Mouse (Mus musculus) hindbrain, embryonic 15.5 days (tissue): Measurements from ENCODE around the gene Plekhs1. TPM values are rescaled to one million over a fixed set of nuclear protein-coding genes. Genes with fewer than 3 reads are reported as not detected.

Source experiments
- ATAC-seq: fragments of 200-750 bp; cut with Nextera tagmentation; 2 replicates; pipeline ENCODE4 v1.8.0; 2017; ENCODE audit warnings: low read depth, moderate number of reproducible peaks, moderate TSS enrichment; ENCODE audit not compliant: low FRiP score
- H3K27ac ChIP-seq: fragments of 300-500 bp; sonication (generic); replicated peaks from 2 replicates; pipeline ENCODE4 v1.5.1; 2015; ENCODE audit warnings: mild to moderate bottlenecking, inconsistent platforms
- H3K27me3 ChIP-seq: fragments of 300-500 bp; sonication (generic); 2 replicates; pipeline ENCODE4 v1.6.1; 2015; ENCODE audit warnings: control low read depth, inconsistent platforms
- H3K36me3 ChIP-seq: fragments of 300-500 bp; sonication (generic); 2 replicates; pipeline ENCODE4 v1.6.1; 2015; ENCODE audit warnings: control low read depth, inconsistent platforms
- H3K4me1 ChIP-seq: fragments of 300-500 bp; sonication (generic); replicated peaks from 2 replicates; pipeline ENCODE4 v1.6.1; 2015; ENCODE audit warnings: control low read depth, inconsistent platforms
- H3K4me2 ChIP-seq: fragments of 300-500 bp; sonication (generic); 2 replicates; pipeline ENCODE4 v1.6.1; 2015; ENCODE audit warnings: moderate library complexity, mild to moderate bottlenecking, inconsistent platforms
- H3K4me3 ChIP-seq: fragments of 300-500 bp; sonication (generic); 2 replicates; pipeline ENCODE4 v1.5.1; 2015; ENCODE audit warnings: mild to moderate bottlenecking, inconsistent platforms
- H3K9ac ChIP-seq: fragments of 300-500 bp; sonication (generic); 2 replicates; pipeline ENCODE4 v1.6.1; 2015; ENCODE audit warnings: inconsistent platforms
- H3K9me3 ChIP-seq: fragments of 300-500 bp; sonication (generic); 2 replicates; pipeline ENCODE4 v1.6.1; 2016; ENCODE audit warnings: control low read depth, inconsistent platforms
- WGBS: fragments of 180-500 bp; shearing (Covaris S2); methylation state at CpG from one replicate; pipeline ENCODE4 v1.1.7; 2015; 5-methylcytosine and 5-hydroxymethylcytosine counted together
- polyA plus RNA-seq: library from polyadenylated mRNA; unstranded; fragments of >200 nt; fragmentation: Nextera tagmentation; extraction: Ambion mirVana; gene quantifications from 2 replicates; pipeline ENCODE4 v1.2.1, GENCODE M21; 2015

The Plekhs1 gene
- polyA plus RNA-seq: 0.13 and 0.30 TPM in 2 replicates

DNA sequence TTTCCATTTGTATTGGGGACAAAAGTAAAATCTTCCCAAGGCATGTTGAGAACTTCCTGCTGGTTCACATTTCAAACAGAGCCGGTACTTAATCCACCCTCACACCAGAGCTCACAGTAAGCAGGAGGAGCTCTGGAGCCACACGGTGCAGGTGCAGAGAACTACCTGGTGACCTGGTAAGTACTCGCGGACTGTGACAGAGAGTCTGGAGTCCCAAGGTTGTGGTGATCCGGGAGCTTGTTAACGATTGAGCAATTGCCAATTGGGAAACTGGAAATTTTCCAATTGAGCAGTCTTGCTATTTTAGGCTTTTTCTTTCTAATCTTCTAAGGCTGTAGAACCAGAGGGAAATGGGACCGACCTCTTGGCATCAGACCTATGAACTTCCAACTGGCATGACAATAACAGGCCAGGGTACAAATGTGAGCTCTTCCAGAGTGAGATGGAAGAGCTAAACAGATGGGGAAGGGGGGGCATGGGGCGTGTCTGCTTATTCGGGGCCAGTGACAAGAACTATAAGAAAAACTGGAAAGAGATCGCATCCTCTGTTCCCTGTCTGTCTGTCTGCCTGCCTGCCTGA lies at the start of gene Plekhs1:
TSS of gene Plekhs1 (plus strand) at position 119 of the 580 bp plus-strand sequence.
- Histone ChIP-seq H3K4me2 (no peak within 1 kb of the TSS), H3K27ac (no peak within 1 kb of the TSS), H3K9ac (no peak within 1 kb of the TSS), H3K4me1 (0 out of 2 replicates have a peak, but pooled peaks cover 8% of the 10 kb centered on the region), H3K9me3 (no peaks in the 10 kb centered on the region), H3K4me3 (no peak within 1 kb of the TSS), H3K27me3 (no peaks in the 10 kb centered on the region), H3K36me3 (no peaks in the 10 kb centered on the region)
- no peak for ATAC-seq
- 67% methylated on average over 10 of the region's 10 CpGs for WGBS

DNA sequence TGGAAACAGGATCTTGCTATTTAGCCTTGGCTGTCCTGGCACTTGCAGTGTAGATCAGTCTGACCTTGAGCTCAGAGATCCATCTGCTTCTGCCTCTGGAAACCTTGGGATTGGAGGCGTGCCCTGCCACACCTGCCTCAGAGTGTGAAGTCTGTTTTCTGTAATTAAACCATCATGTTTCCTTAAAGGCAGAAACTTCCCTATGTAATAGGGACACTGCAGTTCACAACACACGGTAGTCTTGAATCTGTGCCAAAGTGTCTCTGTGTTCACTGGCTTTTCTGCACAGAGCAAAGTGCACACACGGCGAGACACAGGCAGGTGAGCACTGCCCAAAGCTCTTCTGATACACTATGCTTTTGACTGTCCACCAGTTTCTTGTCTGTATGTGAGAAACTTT lies 43.0 kb upstream of the Plekhs1 start:
- no peaks in the 10 kb centered on the region for H3K9me3 ChIP-seq
- peaks cover 6% of the 10 kb centered on the region for H3K4me1 ChIP-seq
- H3K27ac ChIP-seq: no peak overlapping the region
- no peaks in the 10 kb centered on the region for H3K27me3 ChIP-seq
- H3K9ac ChIP-seq: no peak overlapping the region
- 78% methylated on average over 4 of the region's 4 CpGs for WGBS
- no peak overlapping the region for H3K4me3 ChIP-seq
- ATAC-seq: no peak
- H3K36me3 ChIP-seq: no peaks in the 10 kb centered on the region
- H3K4me2 ChIP-seq: no peak overlapping the region

DNA sequence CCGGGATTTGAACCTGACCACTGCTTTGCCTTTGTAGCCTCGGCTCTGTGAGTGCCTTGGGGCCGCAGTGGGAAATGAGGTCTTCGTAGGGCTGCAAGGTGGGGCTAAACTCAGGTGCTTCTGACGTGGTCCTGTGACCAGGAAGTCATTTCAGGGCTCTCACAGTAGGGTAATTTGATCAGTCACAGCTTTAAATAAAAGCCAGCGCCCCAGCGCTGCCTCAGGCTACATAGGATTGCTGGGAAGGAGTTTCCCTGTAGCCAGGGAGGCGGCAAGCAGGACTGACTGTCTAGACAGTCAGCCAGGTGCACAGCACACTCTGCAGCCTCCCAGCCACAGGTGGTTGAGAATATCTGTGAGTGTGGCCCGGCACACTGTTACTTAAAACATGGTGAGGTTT lies 42.0 kb upstream of the Plekhs1 start:
- Histone ChIP-seq H3K9ac (no peak overlapping the region), H3K4me2 (no peak overlapping the region), H3K9me3 (no peaks in the 10 kb centered on the region), H3K4me1 (peaks cover 10% of the 10 kb centered on the region), H3K27ac (no peak overlapping the region), H3K36me3 (no peaks in the 10 kb centered on the region), H3K27me3 (no peaks in the 10 kb centered on the region), H3K4me3 (no peak overlapping the region)
- ATAC-seq: no peak
- WGBS: 78% methylated on average over 9 of the region's 9 CpGs

DNA sequence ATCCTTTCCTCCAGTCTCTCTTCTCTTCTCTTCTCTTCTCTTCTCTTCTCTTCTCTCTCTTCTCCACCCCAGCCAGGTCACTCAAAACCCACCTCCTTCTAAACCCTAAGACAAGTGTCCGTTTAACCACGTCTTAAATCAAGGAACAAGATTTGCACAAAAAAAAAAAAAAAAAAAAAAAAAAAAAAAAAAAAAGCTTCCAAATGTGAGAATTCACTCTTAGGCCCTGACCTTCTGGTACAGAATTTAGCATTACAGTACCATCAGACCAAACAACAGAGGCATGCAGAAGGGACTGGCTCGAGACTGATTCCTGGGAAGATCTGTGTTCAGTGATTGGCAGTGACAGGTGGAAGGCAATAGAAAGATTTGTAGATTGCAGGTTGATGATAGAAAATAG lies 41.1 kb upstream of the Plekhs1 start:
- Histone ChIP-seq H3K9ac (no peak overlapping the region), H3K27ac (no peak overlapping the region), H3K4me1 (peaks cover 13% of the 10 kb centered on the region), H3K36me3 (no peaks in the 10 kb centered on the region), H3K4me3 (no peak overlapping the region), H3K27me3 (no peaks in the 10 kb centered on the region), H3K9me3 (no peaks in the 10 kb centered on the region), H3K4me2 (no peak overlapping the region)
- ATAC-seq: no peak
- 89% methylated on average over 3 of the region's 3 CpGs for WGBS

DNA sequence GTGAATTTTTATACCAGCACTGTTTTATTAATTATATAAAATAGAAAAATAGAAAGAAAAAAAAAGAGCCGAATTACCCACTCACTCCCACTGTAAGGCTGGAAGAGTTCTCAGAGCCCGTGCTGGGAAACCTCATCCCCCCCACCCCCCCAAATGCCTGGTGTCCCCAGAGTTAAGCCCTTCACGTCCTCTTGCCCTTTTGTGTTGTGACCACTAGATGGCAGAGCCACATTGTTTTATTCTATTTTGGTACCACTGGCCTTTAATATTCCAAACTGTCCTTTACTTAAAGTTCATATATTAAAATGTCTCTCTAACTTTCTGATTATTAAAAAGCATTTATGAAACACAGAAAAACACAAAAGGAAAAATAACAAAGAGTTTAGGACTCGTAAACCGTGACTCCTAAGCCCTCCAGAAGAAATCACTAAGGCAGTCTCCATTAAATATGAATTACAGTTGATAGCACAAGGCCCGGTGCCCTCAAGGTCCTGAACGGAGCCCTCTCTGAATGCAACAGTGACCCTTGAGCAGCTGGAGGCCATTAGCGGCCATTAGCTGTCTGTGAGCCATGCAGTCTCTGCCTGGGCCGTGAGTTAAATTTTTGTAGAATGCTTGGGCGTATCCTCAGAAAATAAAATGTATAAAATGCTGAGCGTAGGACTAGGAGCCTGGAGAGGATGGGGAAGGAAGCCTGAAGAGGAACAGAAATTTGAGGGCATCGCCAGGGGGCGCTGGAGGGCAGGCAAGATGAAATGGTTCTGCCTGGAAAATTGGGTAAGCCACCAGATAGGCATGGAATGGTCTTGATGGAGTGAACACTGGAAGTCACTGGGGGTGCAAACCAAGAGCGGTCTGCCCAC lies 38.7 kb upstream of the Plekhs1 start:
- Histone ChIP-seq H3K4me2 (peak overlapping the region; percentile 30; the same call in 1 of the 2 replicates), H3K4me1 (peaks cover 25% of the 10 kb centered on the region), H3K9me3 (no peaks in the 10 kb centered on the region), H3K9ac (no peak overlapping the region), H3K27me3 (no peaks in the 10 kb centered on the region), H3K4me3 (no peak overlapping the region), H3K36me3 (no peaks in the 10 kb centered on the region), H3K27ac (no peak overlapping the region)
- ATAC-seq: 0 out of 2 replicates have a peak, but pooled peaks have one; percentile 42
- 26% methylated on average over 14 of the region's 14 CpGs for WGBS

DNA sequence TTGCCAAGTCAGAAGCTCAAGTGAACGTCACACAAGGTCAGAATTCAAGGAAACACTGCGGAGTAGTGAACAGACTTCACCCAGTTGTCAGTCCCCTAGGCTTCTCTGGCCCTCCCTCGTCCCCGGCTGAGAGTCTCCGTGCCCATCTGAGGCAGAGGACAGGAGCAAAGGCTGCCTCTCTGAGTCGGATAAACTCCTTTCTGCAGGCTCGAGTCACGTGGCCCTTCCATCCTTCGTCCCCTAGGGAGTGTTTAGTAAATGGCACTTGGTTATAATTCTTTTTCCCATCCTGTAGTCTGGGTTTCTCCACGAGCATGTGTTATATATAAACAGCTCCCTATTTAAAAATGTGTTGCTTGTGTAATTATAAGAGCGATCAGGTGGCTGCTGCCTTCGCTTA lies 38.1 kb upstream of the Plekhs1 start:
- Histone ChIP-seq H3K4me2 (peak overlapping the region; percentile 3; the same call in 1 of the 2 replicates), H3K9ac (no peak overlapping the region), H3K36me3 (no peaks in the 10 kb centered on the region), H3K27ac (no peak overlapping the region), H3K9me3 (no peaks in the 10 kb centered on the region), H3K4me1 (peaks cover 25% of the 10 kb centered on the region), H3K27me3 (no peaks in the 10 kb centered on the region), H3K4me3 (no peak overlapping the region)
- WGBS: 55% methylated on average over 12 of the region's 12 CpGs
- 0 out of 2 replicates have a peak, but pooled peaks have one; percentile 15 for ATAC-seq

DNA sequence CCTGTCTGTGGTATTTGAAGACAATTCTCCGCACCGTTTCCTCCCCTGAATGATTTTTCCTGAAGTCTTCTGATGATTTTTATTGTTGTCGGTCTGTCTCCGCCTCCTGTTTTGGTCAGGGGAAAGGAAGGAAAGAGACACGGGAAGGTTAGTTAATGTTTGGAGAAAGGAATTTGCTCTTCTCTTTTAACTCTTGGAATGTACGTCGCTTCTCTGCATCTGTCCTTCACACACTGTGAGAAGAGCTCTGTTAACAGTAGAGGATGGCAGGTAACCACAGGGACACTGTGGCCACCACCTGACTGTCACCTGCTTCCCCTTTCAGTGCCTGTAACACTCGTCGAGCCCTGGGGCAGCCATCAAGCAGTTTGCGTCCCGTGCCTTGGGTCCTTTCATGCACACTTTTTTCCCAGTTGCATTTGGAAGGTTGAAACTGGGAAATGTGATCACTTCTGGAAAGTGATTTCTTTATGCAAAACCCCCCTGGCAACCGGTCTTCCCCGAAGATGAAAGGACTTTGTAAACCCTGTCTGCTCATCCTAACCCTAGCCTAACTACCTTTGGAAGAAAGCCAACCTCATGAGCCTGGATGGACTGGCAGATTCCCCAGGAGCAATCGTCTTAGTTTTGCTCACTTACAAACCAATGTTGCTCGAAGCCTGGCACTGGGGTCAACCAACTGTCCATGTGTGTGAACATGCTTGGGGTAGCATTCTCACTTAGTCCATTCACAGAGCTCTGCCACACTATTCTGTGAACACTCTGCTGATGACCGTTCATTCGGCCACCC lies 36.6 kb upstream of the Plekhs1 start:
- Histone ChIP-seq H3K27ac (no peak overlapping the region), H3K4me2 (no peak overlapping the region), H3K9me3 (no peaks in the 10 kb centered on the region), H3K4me3 (no peak overlapping the region), H3K36me3 (no peaks in the 10 kb centered on the region), H3K9ac (no peak overlapping the region), H3K4me1 (peaks cover 25% of the 10 kb centered on the region), H3K27me3 (no peaks in the 10 kb centered on the region)
- 68% methylated on average over 17 of the region's 17 CpGs for WGBS
- no peak for ATAC-seq

DNA sequence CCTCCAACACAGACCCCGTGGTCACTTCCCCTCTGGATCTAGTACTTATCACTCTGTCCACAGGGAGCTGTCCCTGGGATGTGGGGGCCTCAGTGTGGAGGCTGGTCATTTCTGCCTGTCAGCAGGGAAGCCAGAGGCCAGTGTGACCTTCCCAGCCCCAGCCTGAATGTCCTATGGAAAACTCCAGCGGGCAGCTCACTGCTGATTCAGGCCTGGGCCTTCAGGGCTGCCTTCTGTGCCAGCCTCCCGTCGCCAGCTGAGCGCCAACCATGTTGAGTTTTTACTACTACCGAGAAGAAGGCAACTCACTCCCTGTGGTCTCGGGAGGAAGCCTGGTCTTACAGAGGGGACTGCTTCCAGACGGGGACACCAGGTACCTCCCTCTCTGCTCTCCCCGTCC lies 35.9 kb upstream of the Plekhs1 start:
- Histone ChIP-seq H3K4me3 (no peak overlapping the region), H3K4me1 (peaks cover 25% of the 10 kb centered on the region), H3K9me3 (no peaks in the 10 kb centered on the region), H3K27ac (peak overlapping the region; percentile 16; the same call in 1 of the 2 replicates), H3K36me3 (no peaks in the 10 kb centered on the region), H3K27me3 (no peaks in the 10 kb centered on the region), H3K4me2 (no peak overlapping the region), H3K9ac (no peak overlapping the region)
- ATAC-seq: no peak
- 54% methylated on average over 9 of the region's 9 CpGs for WGBS

DNA sequence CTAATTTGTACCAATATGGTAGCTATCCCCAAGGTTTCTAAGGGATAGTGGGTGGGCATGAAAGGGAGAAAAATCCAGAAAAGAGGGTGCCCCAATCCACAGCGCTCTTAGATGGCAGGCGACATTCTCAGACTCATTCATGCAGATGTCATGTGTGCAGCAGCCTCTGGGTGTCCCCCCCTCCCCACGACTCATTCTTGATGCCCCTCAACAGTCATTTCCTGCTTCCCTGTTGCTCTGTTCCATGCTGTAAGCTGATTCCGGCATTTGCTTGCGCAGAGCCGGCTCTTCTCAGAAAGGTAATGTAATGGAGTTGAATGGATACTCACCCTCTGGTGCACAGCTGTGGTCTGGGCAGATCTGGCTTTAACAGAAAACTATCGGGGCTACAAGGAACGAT lies 31.1 kb upstream of the Plekhs1 start:
- Histone ChIP-seq H3K4me3 (no peak overlapping the region), H3K9ac (no peak overlapping the region), H3K4me2 (no peak overlapping the region), H3K36me3 (no peaks in the 10 kb centered on the region), H3K9me3 (no peaks in the 10 kb centered on the region), H3K4me1 (peaks cover 12% of the 10 kb centered on the region), H3K27me3 (no peaks in the 10 kb centered on the region), H3K27ac (no peak overlapping the region)
- ATAC-seq: no peak
- WGBS: 70% methylated on average over 8 of the region's 8 CpGs

DNA sequence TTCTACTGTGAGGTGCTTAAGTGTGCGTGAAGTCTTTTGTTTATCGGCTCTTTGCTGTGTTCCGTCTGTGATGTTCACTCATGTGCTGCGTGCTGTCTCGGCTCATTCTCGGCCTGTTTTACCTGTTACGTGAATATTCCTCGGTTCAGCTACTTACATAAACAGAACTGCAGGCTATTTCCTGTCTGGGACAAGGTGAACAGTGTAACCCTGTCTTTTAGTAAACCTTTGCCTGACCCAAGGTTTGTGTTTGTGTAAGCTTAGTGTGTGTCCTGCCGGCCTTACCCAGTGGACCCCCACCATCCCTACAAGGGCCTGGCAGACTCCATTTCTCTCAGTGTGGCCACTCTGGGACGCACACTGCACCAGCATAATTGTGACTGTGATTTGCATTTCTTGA lies 28.7 kb upstream of the Plekhs1 start:
- WGBS: 73% methylated on average over 10 of the region's 10 CpGs
- Histone ChIP-seq H3K4me2 (no peak overlapping the region), H3K4me1 (no peaks in the 10 kb centered on the region), H3K9me3 (no peaks in the 10 kb centered on the region), H3K9ac (no peak overlapping the region), H3K27ac (no peak overlapping the region), H3K36me3 (no peaks in the 10 kb centered on the region), H3K27me3 (no peaks in the 10 kb centered on the region), H3K4me3 (no peak overlapping the region)
- ATAC-seq: no peak

DNA sequence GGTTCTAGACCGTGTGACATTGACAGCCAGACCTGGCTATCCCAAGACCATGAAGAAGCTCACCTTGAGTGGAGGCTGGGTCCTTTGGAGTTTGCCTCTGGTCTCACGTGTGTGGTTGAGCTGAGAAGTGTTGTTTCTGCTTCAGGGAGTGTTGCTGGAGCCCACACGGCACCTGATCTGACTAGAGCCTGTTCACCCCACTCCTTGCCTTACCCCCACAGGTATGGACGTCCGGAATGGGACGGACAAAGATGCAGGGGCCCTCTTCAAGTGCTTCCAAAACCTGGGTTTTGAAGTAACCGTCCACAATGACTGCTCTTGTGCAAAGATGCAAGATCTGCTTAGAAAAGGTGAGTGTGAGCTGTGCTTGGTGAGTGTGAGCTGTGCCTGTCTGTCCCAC lies 27.9 kb upstream of the Plekhs1 start:
- WGBS: 94% methylated on average over 7 of the region's 7 CpGs
- no peak overlapping the region for H3K4me2 ChIP-seq

DNA sequence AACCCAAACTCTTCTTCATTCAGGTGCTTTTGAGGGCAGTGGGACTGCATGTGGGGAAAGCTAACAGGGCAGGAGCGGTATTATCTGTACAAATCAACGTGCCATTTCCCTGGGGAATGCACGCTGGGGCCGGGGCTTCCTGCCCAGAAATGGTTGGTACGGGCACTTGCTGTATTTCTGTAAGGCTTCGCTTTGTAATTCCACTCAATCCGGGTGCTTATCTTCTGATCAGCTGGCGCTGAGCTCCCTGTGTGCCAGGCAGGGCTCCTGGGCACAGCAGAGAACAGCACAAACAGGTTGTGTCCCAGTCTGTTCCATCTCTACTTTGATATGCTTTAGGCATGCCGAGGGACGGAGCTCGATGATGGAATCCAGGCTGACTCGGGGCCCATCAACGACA lies 25.1 kb upstream of the Plekhs1 start:
- Histone ChIP-seq H3K27me3 (no peaks in the 10 kb centered on the region), H3K4me2 (no peak overlapping the region), H3K36me3 (no peaks in the 10 kb centered on the region), H3K9ac (no peak overlapping the region), H3K9me3 (no peaks in the 10 kb centered on the region), H3K27ac (no peak overlapping the region), H3K4me1 (no peaks in the 10 kb centered on the region), H3K4me3 (no peak overlapping the region)
- ATAC-seq: no peak
- WGBS: 86% methylated on average over 13 of the region's 13 CpGs

More for the DNA sequence above, 27.9 kb upstream of the Plekhs1 start:
- H3K27ac ChIP-seq: no peak overlapping the region
- no peaks in the 10 kb centered on the region for H3K36me3 ChIP-seq
- H3K9me3 ChIP-seq: no peaks in the 10 kb centered on the region
- H3K9ac ChIP-seq: no peak overlapping the region
- H3K4me3 ChIP-seq: no peak overlapping the region
- no peaks in the 10 kb centered on the region for H3K27me3 ChIP-seq
- no peaks in the 10 kb centered on the region for H3K4me1 ChIP-seq
- ATAC-seq: no peak
